Mouse (Mus musculus): Measurements from ENCODE around the gene Gdap1l1. TPM values are rescaled to one million over a fixed set of nuclear protein-coding genes. Genes with fewer than 3 reads are reported as not detected.

Gene Gdap1l1
- total and polyA plus RNA-seq, 3 experiments: 0.25 TPM; not detected in 2

DNA sequence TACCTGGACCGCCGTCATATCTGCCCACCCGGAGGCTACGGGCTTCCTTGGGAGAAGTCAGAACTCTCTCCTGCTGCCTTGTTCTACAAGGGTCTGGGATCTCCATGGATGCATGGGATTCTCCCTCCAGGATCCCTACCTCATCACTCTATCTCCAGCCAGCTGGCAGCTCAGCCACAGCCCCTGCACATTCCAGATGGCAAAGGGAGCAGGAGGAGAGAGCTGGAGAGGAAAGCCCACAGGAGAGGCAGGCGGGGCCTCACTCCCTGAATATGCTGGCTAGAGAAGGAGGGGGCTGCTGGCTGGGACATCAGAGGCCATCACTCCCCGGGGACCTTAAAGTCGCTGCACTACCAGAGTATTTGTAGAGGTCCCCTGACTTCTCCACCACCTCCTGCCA is 53.1 kb downstream of the Gdap1l1 start:
- no peak for TF ChIP-seq CTCF (IDR thresholded peaks at IDR 0.05)
- TF ChIP-seq EP300 (IDR thresholded peaks at IDR 0.05; ENCODE audit: insufficient read depth, low read depth, low read length): no peak

DNA sequence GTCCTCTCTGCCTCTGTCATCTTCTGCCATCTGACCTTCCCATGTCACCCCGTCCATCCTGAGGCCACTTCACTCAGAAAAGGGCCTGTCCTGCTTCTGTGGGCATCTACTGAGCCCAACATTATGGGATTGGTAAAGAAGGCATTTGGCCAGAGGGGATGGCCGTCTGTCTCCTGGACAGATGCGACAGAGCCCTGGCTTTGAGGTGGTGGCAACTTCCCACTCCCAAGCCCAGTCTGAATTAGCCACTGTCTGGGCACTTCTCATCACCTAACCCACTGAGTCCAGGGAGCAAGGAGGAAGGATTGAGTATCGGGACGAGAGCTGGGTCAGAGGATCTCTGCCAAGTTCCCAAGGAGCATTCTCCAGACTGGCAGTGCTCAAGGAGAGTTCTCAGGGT is 53.7 kb downstream of the Gdap1l1 start, which contains the start of gene R3hdml:
TSS of gene R3hdml (plus strand) at position 301 of the 400 bp plus-strand sequence.
- no peak for TF ChIP-seq CTCF (IDR thresholded peaks at IDR 0.05)
- no peak for TF ChIP-seq POLR2A (IDR thresholded peaks at IDR 0.05; ENCODE audit: insufficient read depth, low read depth, low read length)
- no peak for TF ChIP-seq EP300 (IDR thresholded peaks at IDR 0.05; ENCODE audit: insufficient read depth, low read depth, low read length)
- Histone ChIP-seq H3K9ac (ENCODE audit: low read depth, low read length) (no peak within 1 kb of the TSS), H3K4me3 (no peak within 1 kb of the TSS), H3K27ac (no peak within 1 kb of the TSS), H3K79me2 (replicated peaks; ENCODE audit: control insufficient read depth, insufficient read depth, low read length) (no peaks in the 10 kb centered on the region), H3K27me3 (ENCODE audit: control insufficient read depth, insufficient read depth, low read length) (no peaks in the 10 kb centered on the region), H3K4me1 (ENCODE audit: control insufficient read depth, insufficient read depth, low read length) (no peaks in the 10 kb centered on the region), H3K36me3 (ENCODE audit: control insufficient read depth, insufficient read depth, low read length) (no peaks in the 10 kb centered on the region)
- intact Hi-C loops (cut with DNase I): no loop called here
- 72% methylated on average over 5 of the region's 5 CpGs for WGBS
- DNase-seq: no peak

More for the DNA sequence above, 53.1 kb downstream of the Gdap1l1 start:
- 53% methylated on average over 7 of the region's 7 CpGs for WGBS
- no peak overlapping the region for H3K27ac ChIP-seq
- H3K79me2 ChIP-seq (replicated peaks; ENCODE audit: control insufficient read depth, insufficient read depth, low read length): no peaks in the 10 kb centered on the region
- no peak overlapping the region for H3K4me3 ChIP-seq
- no peaks in the 10 kb centered on the region for H3K27me3 ChIP-seq (ENCODE audit: control insufficient read depth, insufficient read depth, low read length)
- no peaks in the 10 kb centered on the region for H3K36me3 ChIP-seq (ENCODE audit: control insufficient read depth, insufficient read depth, low read length)
- H3K9ac ChIP-seq (ENCODE audit: low read depth, low read length): no peak overlapping the region
- H3K4me1 ChIP-seq (ENCODE audit: control insufficient read depth, insufficient read depth, low read length): no peaks in the 10 kb centered on the region
- DNase-seq: no peak
- intact Hi-C loops (cut with DNase I): no loop called here

DNA sequence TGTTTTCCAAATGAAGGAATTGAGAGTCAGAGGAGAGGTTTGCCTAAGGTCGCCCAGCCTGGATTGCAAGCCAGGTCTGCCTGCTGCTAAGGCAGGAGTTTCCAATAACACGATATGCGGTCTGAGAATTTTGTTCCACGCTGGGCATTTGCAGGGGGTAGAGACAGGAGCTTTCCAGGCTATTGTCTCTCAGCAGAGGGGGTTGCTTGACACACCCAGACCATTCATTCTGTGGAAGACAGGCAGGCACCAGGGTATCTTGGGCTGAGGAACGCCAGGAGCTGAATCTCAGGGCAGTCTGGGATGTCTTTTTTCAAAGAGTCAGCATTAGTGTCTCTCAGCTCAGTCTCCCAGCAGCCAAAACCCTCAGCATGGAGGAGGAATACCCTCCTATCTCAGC is 54.8 kb downstream of the Gdap1l1 start:
- intact Hi-C loops (cut with DNase I): no loop called here
- Histone ChIP-seq H3K27ac (no peak overlapping the region), H3K36me3 (ENCODE audit: control insufficient read depth, insufficient read depth, low read length) (no peaks in the 10 kb centered on the region), H3K4me1 (ENCODE audit: control insufficient read depth, insufficient read depth, low read length) (no peaks in the 10 kb centered on the region), H3K79me2 (replicated peaks; ENCODE audit: control insufficient read depth, insufficient read depth, low read length) (no peaks in the 10 kb centered on the region), H3K4me3 (no peak overlapping the region), H3K9ac (ENCODE audit: low read depth, low read length) (no peak overlapping the region), H3K27me3 (ENCODE audit: control insufficient read depth, insufficient read depth, low read length) (no peaks in the 10 kb centered on the region)
- no peak for TF ChIP-seq POLR2A (IDR thresholded peaks at IDR 0.05; ENCODE audit: insufficient read depth, low read depth, low read length)
- no peak for TF ChIP-seq EP300 (IDR thresholded peaks at IDR 0.05; ENCODE audit: insufficient read depth, low read depth, low read length)
- no peak for TF ChIP-seq CTCF (IDR thresholded peaks at IDR 0.05)
- DNase-seq: no peak
- 41% methylated on average over 5 of the region's 5 CpGs for WGBS

DNA sequence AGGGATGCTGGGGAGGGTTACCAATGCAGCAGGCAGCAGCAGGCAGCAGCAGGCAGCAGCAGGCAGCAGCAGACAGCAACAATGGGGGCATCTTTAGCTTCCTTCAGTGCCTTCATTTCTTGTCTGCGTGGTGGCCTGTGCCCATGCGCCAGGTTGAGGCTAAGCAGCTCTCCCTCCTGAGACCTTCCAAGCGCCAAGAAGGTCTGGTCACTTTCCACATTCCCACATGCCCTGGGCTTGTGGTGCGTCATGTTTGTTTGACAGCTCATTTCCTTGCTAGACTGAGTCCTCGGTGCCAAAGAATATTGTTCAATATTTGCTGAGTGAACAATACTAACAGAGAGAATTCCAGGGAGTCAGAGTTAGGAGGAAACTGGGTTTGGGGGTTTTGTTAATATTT is 55.7 kb downstream of the Gdap1l1 start:
- Histone ChIP-seq H3K79me2 (replicated peaks; ENCODE audit: control insufficient read depth, insufficient read depth, low read length) (no peaks in the 10 kb centered on the region), H3K4me1 (ENCODE audit: control insufficient read depth, insufficient read depth, low read length) (no peaks in the 10 kb centered on the region), H3K36me3 (ENCODE audit: control insufficient read depth, insufficient read depth, low read length) (no peaks in the 10 kb centered on the region), H3K9ac (ENCODE audit: low read depth, low read length) (no peak overlapping the region), H3K27ac (no peak overlapping the region), H3K27me3 (ENCODE audit: control insufficient read depth, insufficient read depth, low read length) (no peaks in the 10 kb centered on the region), H3K4me3 (no peak overlapping the region)
- intact Hi-C loops (cut with DNase I): no loop called here
- 20% methylated on average over 5 of the region's 5 CpGs for WGBS
- DNase-seq: no peak
- TF ChIP-seq POLR2A (IDR thresholded peaks at IDR 0.05; ENCODE audit: insufficient read depth, low read depth, low read length) (no peak), EP300 (IDR thresholded peaks at IDR 0.05; ENCODE audit: insufficient read depth, low read depth, low read length) (no peak), CTCF (IDR thresholded peaks at IDR 0.05) (no peak)

DNA sequence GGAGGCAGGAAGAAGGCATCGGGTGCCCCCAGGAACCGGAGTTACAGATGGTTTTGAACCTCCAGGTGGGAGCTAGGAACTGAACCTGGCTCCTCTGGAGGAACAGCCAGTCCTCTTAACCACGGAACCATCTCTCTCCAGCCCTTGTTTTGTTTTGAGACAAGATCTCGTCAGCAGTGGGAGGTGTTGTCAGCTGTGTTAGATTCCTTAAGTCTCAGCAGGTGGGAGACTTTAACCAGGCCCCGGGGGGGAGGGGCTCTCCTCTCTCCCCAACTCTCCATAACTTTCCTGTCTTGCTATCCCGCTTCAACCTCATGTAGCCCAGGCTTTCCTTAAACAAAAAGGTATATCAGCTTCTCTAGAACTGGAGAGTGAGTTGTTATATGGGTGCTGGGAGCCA is 56.2 kb downstream of the Gdap1l1 start:
- DNase-seq: no peak
- H3K9ac ChIP-seq (ENCODE audit: low read depth, low read length): no peak overlapping the region
- no peaks in the 10 kb centered on the region for H3K36me3 ChIP-seq (ENCODE audit: control insufficient read depth, insufficient read depth, low read length)
- intact Hi-C loops (cut with DNase I): no loop called here
- H3K27me3 ChIP-seq (ENCODE audit: control insufficient read depth, insufficient read depth, low read length): no peaks in the 10 kb centered on the region
- no peaks in the 10 kb centered on the region for H3K79me2 ChIP-seq (replicated peaks; ENCODE audit: control insufficient read depth, insufficient read depth, low read length)
- no peak overlapping the region for H3K27ac ChIP-seq
- no peak overlapping the region for H3K4me3 ChIP-seq
- no peaks in the 10 kb centered on the region for H3K4me1 ChIP-seq (ENCODE audit: control insufficient read depth, insufficient read depth, low read length)
- no peak for TF ChIP-seq POLR2A (IDR thresholded peaks at IDR 0.05; ENCODE audit: insufficient read depth, low read depth, low read length)
- TF ChIP-seq CTCF (IDR thresholded peaks at IDR 0.05): no peak
- no peak for TF ChIP-seq EP300 (IDR thresholded peaks at IDR 0.05; ENCODE audit: insufficient read depth, low read depth, low read length)
- 29% methylated on average over 6 of the region's 6 CpGs for WGBS

DNA sequence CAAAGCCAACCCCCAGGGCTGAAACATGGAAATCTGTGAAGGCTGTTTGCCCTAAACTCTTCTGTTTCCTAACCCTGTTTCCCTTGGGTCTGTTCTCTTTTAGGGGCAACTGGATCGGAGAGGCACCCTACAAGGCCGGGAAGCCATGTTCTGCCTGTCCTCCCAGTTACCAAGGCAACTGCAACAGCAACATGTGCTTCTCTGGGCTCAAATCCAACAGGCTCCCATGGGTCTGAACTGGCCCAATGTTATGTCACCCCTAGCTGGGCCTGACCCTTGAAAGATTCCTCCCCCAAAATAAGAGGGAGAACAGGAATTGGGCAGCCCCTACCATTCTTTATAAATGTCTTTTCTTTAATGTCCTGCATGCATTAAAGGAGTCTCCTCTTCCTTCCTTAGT is 63.9 kb downstream of the Gdap1l1 start:
- no peaks in the 10 kb centered on the region for H3K79me2 ChIP-seq (replicated peaks; ENCODE audit: control insufficient read depth, insufficient read depth, low read length)
- no peak overlapping the region for H3K4me3 ChIP-seq
- H3K27ac ChIP-seq: no peak overlapping the region
- DNase-seq: peak; percentile 20 to 33
- no peaks in the 10 kb centered on the region for H3K4me1 ChIP-seq (ENCODE audit: control insufficient read depth, insufficient read depth, low read length)
- intact Hi-C loops (cut with DNase I): no loop called here
- H3K27me3 ChIP-seq (ENCODE audit: control insufficient read depth, insufficient read depth, low read length): no peaks in the 10 kb centered on the region
- H3K9ac ChIP-seq (ENCODE audit: low read depth, low read length): no peak overlapping the region
- TF ChIP-seq EP300 (IDR thresholded peaks at IDR 0.05; ENCODE audit: insufficient read depth, low read depth, low read length) (no peak), POLR2A (IDR thresholded peaks at IDR 0.05; ENCODE audit: insufficient read depth, low read depth, low read length) (no peak), CTCF (IDR thresholded peaks at IDR 0.05) (no peak)
- H3K36me3 ChIP-seq (ENCODE audit: control insufficient read depth, insufficient read depth, low read length): no peaks in the 10 kb centered on the region
- 52% methylated on average over 2 of the region's 2 CpGs for WGBS

Data from heart, adult 2 months (tissue).